Mouse (Mus musculus): ENCODE measurements around the gene Cnot10. TPM values are rescaled to one million over a fixed set of nuclear protein-coding genes. Genes with fewer than 3 reads are reported as not detected.

Cnot10 gene
- total and polyA plus RNA-seq, 3 experiments = 49.4 to 67.8 (median 58.3) TPM

- H3K4me1 ChIP-seq (ENCODE audit: control insufficient read depth in 1 of 2, insufficient read depth in 2 of 2) = no peaks in the 10 kb centered on the region
- H3K27me3 ChIP-seq (replicated peaks) = no peaks in the 10 kb centered on the region
- H3K9me3 ChIP-seq (replicated peaks; ENCODE audit: low read length) = no peaks in the 10 kb centered on the region
- no peak for DNase-seq (ENCODE audit: extremely low read depth)
- dilution Hi-C loops (cut with MboI; ENCODE audit: extremely low pct_ligation_motif_present, extremely low pct_unique_long_range_greater_than_20kb, low sequenced_read_pairs) (no loop called here), in situ Hi-C loops (cut with MboI; ENCODE audit: low pct_ligation_motif_present, low pct_unique_long_range_greater_than_20kb, low sequenced_read_pairs) (no loop called here)
- peaks cover 65 to 85% of the 10 kb centered on the region in 2 experiments for H3K36me3 ChIP-seq (replicated peaks in 1 of 2; ENCODE audit: control insufficient read depth in 1 of 2, insufficient read depth in 1 of 2, low read length in 1 of 2)
- no peak for TF ChIP-seq TCF12 (IDR thresholded peaks at IDR 0.05; ENCODE audit: low read depth, low read length)
- no peaks in the 10 kb centered on the region; the same call in 1 of the 2 replicates for H3K79me2 ChIP-seq (replicated peaks; ENCODE audit: control insufficient read depth, extremely low read depth, insufficient read depth, poor library complexity, severe bottlenecking)
- H3K9ac ChIP-seq (ENCODE audit: insufficient read depth, low read depth) = no peak overlapping the region
- H3K27ac ChIP-seq (ENCODE audit: insufficient read depth, low read depth) = no peak overlapping the region
- H3K4me2 ChIP-seq (ENCODE audit: insufficient read depth, low read depth, poor library complexity, severe bottlenecking) = no peak overlapping the region
- H3K4me3 ChIP-seq (replicated peaks in 1 of 3; ENCODE audit: low read depth in 2 of 3, low read length in 2 of 3, poor library complexity in 1 of 3) = no peak overlapping the region
Observed at GRCm38 (mm10) chr9:114621149-114621548, 18.8 kb downstream of the Cnot10 start.

- no peaks in the 10 kb centered on the region for H3K9me3 ChIP-seq (replicated peaks; ENCODE audit: low read length)
- in situ Hi-C loops (cut with MboI; ENCODE audit: low pct_ligation_motif_present, low pct_unique_long_range_greater_than_20kb, low sequenced_read_pairs) = no loop called here
- H3K27ac ChIP-seq (ENCODE audit: insufficient read depth, low read depth) = no peak overlapping the region
- no peaks in the 10 kb centered on the region for H3K79me2 ChIP-seq (replicated peaks; ENCODE audit: control insufficient read depth, extremely low read depth, insufficient read depth, poor library complexity, severe bottlenecking)
- H3K9ac ChIP-seq (ENCODE audit: insufficient read depth, low read depth) = no peak overlapping the region
- H3K36me3 ChIP-seq (replicated peaks in 1 of 2; ENCODE audit: control insufficient read depth in 1 of 2, insufficient read depth in 1 of 2, low read length in 1 of 2) = peaks cover 63 to 76% of the 10 kb centered on the region in 2 experiments
- peak; percentile 36 for DNase-seq (ENCODE audit: extremely low read depth)
- no peaks in the 10 kb centered on the region for H3K27me3 ChIP-seq (replicated peaks)
- 0 out of 4 replicates have a peak, but pooled peaks cover 0 to 7% of the 10 kb centered on the region in 2 experiments for H3K4me1 ChIP-seq (ENCODE audit: control insufficient read depth in 1 of 2, insufficient read depth in 2 of 2)
- no peak overlapping the region for H3K4me2 ChIP-seq (ENCODE audit: insufficient read depth, low read depth, poor library complexity, severe bottlenecking)
- dilution Hi-C loops (cut with MboI; ENCODE audit: extremely low pct_ligation_motif_present, extremely low pct_unique_long_range_greater_than_20kb, low sequenced_read_pairs) = no loop called here
- TF ChIP-seq CTCF (conservative IDR thresholded peaks at IDR 0.05 in 1 of 2, IDR thresholded peaks at IDR 0.05 in 1 of 2; ENCODE audit: low read depth in 2 of 2, low read length in 2 of 2) (peak; percentile 15 to 27; a peak in 2 of 4 replicates), MAX (IDR thresholded peaks at IDR 0.05; ENCODE audit: low read length) (no peak), POLR2A (IDR thresholded peaks at IDR 0.05; ENCODE audit: low read depth, low read length) (no peak)
- no peak overlapping the region for H3K4me3 ChIP-seq (replicated peaks in 1 of 3; ENCODE audit: low read depth in 2 of 3, low read length in 2 of 3, poor library complexity in 1 of 3)
Observed at GRCm38 (mm10) chr9:114614176-114614953, 25.6 kb downstream of the Cnot10 start.

GRCm38 (mm10) chr9:114613026-114613425, 27.0 kb downstream of the Cnot10 start:
- 0 out of 4 replicates have a peak, but pooled peaks cover 0 to 7% of the 10 kb centered on the region in 2 experiments for H3K4me1 ChIP-seq (ENCODE audit: control insufficient read depth in 1 of 2, insufficient read depth in 2 of 2)
- no peak overlapping the region for H3K4me3 ChIP-seq (replicated peaks in 1 of 3; ENCODE audit: low read depth in 2 of 3, low read length in 2 of 3, poor library complexity in 1 of 3)
- H3K4me2 ChIP-seq (ENCODE audit: insufficient read depth, low read depth, poor library complexity, severe bottlenecking) = no peak overlapping the region
- peaks cover 62 to 78% of the 10 kb centered on the region in 2 experiments for H3K36me3 ChIP-seq (replicated peaks in 1 of 2; ENCODE audit: control insufficient read depth in 1 of 2, insufficient read depth in 1 of 2, low read length in 1 of 2)
- dilution Hi-C loops (cut with MboI; ENCODE audit: extremely low pct_ligation_motif_present, extremely low pct_unique_long_range_greater_than_20kb, low sequenced_read_pairs) (no loop called here), in situ Hi-C loops (cut with MboI; ENCODE audit: low pct_ligation_motif_present, low pct_unique_long_range_greater_than_20kb, low sequenced_read_pairs) (no loop called here)
- no peaks in the 10 kb centered on the region for H3K79me2 ChIP-seq (replicated peaks; ENCODE audit: control insufficient read depth, extremely low read depth, insufficient read depth, poor library complexity, severe bottlenecking)
- TF ChIP-seq HCFC1 (IDR thresholded peaks at IDR 0.05; ENCODE audit: low read depth, low read length) (no peak), MAX (IDR thresholded peaks at IDR 0.05; ENCODE audit: low read length) (no peak), POLR2A (IDR thresholded peaks at IDR 0.05; ENCODE audit: low read depth, low read length) (no peak), ELF1 (IDR thresholded peaks at IDR 0.05; ENCODE audit: low read depth, low read length) (no peak), RAD21 (IDR thresholded peaks at IDR 0.05; ENCODE audit: low read depth, low read length) (no peak), NELFE (IDR thresholded peaks at IDR 0.05; ENCODE audit: low read depth, low read length) (no peak), NRF1 (IDR thresholded peaks at IDR 0.05; ENCODE audit: low read depth, low read length) (no peak), TCF12 (IDR thresholded peaks at IDR 0.05; ENCODE audit: low read depth, low read length) (no peak)
- H3K27me3 ChIP-seq (replicated peaks) = no peaks in the 10 kb centered on the region
- no peaks in the 10 kb centered on the region for H3K9me3 ChIP-seq (replicated peaks; ENCODE audit: low read length)
- H3K9ac ChIP-seq (ENCODE audit: insufficient read depth, low read depth) = no peak overlapping the region
- H3K27ac ChIP-seq (ENCODE audit: insufficient read depth, low read depth) = no peak overlapping the region
- DNase-seq (ENCODE audit: extremely low read depth) = no peak

Data from CH12.LX (cell line).